ENCODE assay signal across 19 mouse cellular contexts in genomic region chr9:116365701-116366100, GRCm38 (mm10).
DNase-seq lines count a peak whose midpoint lies in the region; ATAC-seq and TF ChIP-seq lines count a peak whose summit lies in the region.
"Had no signal": no experiment of that assay in that cellular context is flagged by ENCODE, and none has a peak within 500 bp of the region (broad histone marks: within the 10 kb centered on the region; RNA-seq: fewer than 3 reads in every experiment).

No protein-coding gene starts in this region.

- no peak overlapping the region for H3K4me3 ChIP-seq in liver, postnatal 0 days (ENCODE audit: low read depth, low read length)
- H3K4me3 ChIP-seq in bone marrow macrophage, adult 2 months (ENCODE audit: insufficient read depth, low read length): no peak overlapping the region
- H3K4me3 ChIP-seq in macrophage (ENCODE audit: inconsistent target): no peak overlapping the region
- no peak overlapping the region for H3K4me3 ChIP-seq in kidney, adult 2 months (ENCODE audit: insufficient read depth, low read depth, low read length)
- H3K4me3 ChIP-seq: embryonic facial prominence, embryonic 10.5 days; forebrain, embryonic 10.5 days; hindbrain, embryonic 15.5 days; intestine, embryonic 15.5 days; limb, embryonic 12.5 days; lung, embryonic 15.5 days; midbrain, embryonic 10.5 days had no signal

- H3K4me2 ChIP-seq in liver, postnatal 0 days (ENCODE audit: low read depth, low read length): 0 out of 2 replicates have a peak overlapping the region, but pooled peaks have one; percentile 38
- H3K4me2 ChIP-seq: hindbrain, embryonic 15.5 days; intestine, embryonic 15.5 days; limb, embryonic 12.5 days; lung, embryonic 15.5 days had no signal

- peaks cover 6% of the 10 kb centered on the region for H3K4me1 ChIP-seq in liver, postnatal 0 days (ENCODE audit: insufficient read depth)
- H3K4me1 ChIP-seq in bone marrow macrophage, adult 2 months (ENCODE audit: control insufficient read depth, insufficient read depth, low read length): peaks cover 31% of the 10 kb centered on the region
- no peaks in the 10 kb centered on the region for H3K4me1 ChIP-seq in kidney, adult 2 months (ENCODE audit: control insufficient read depth, insufficient read depth, low read length)
- H3K4me1 ChIP-seq: embryonic facial prominence, embryonic 10.5 days; forebrain, embryonic 10.5 days; hindbrain, embryonic 15.5 days; midbrain, embryonic 10.5 days had no signal

- peak overlapping the region; percentile 71 for H3K27ac ChIP-seq in liver, postnatal 0 days (ENCODE audit: low read depth)
- H3K27ac ChIP-seq in bone marrow macrophage, adult 2 months (ENCODE audit: insufficient read depth, low read depth, low read length): peak overlapping the region; percentile 59
- H3K27ac ChIP-seq in macrophage: peak overlapping the region; percentile 67
- H3K27ac ChIP-seq in kidney, adult 2 months (ENCODE audit: insufficient read depth, low read depth, low read length): no peak overlapping the region
- H3K27ac ChIP-seq: embryonic facial prominence, embryonic 10.5 days; forebrain, embryonic 10.5 days; hindbrain, embryonic 15.5 days; intestine, embryonic 15.5 days; limb, embryonic 12.5 days; liver, embryonic 14.5 days; lung, embryonic 15.5 days; midbrain, embryonic 10.5 days had no signal

- H3K27me3 ChIP-seq in liver, postnatal 0 days (ENCODE audit: insufficient read depth, low read length): no peaks in the 10 kb centered on the region
- H3K27me3 ChIP-seq in kidney, adult 2 months (replicated peaks; ENCODE audit: control insufficient read depth, insufficient read depth, low read length): no peaks in the 10 kb centered on the region
- H3K27me3 ChIP-seq: hindbrain, embryonic 15.5 days; intestine, embryonic 15.5 days; limb, embryonic 12.5 days; lung, embryonic 15.5 days had no signal

- 64% methylated on average over 3 of the region's 3 CpGs for WGBS in liver, postnatal 0 days (ENCODE audit: insufficient replicate concordance)
- 77% methylated on average over 3 of the region's 3 CpGs for WGBS in macrophage (ENCODE audit: missing documents)
- 84% methylated on average over 3 of the region's 3 CpGs for WGBS in kidney, adult 2 months

- no peaks in the 10 kb centered on the region for H3K79me2 ChIP-seq in macrophage (ENCODE audit: inconsistent target)

- no peaks in the 10 kb centered on the region for H3K9me3 ChIP-seq in liver, postnatal 0 days (ENCODE audit: low read length)
- H3K9me3 ChIP-seq: embryonic facial prominence, embryonic 10.5 days; hindbrain, embryonic 15.5 days; intestine, embryonic 15.5 days; lung, embryonic 15.5 days; midbrain, embryonic 10.5 days had no signal

- no peak for DNase-seq in liver, postnatal 0 days
- DNase-seq in liver: no peak
- DNase-seq in kidney, adult 2 months: no peak
- DNase-seq: cerebellum, adult 9-10 months; forebrain, postnatal 0 days; gastrocnemius, postnatal 36 days; heart, postnatal 4 days had no signal

- no peak for TF ChIP-seq CTCF in liver, postnatal 0 days (IDR thresholded peaks at IDR 0.05; ENCODE audit: low read depth)
- TF ChIP-seq CTCF in bone marrow macrophage, adult 2 months (IDR thresholded peaks at IDR 0.05; ENCODE audit: low read depth, low read length): no peak
- no peak for TF ChIP-seq CTCF in kidney, adult 2 months (conservative IDR thresholded peaks at IDR 0.05; ENCODE audit: insufficient read depth, insufficient read length, low read depth, low read length)

- no peak for TF ChIP-seq POLR2A in bone marrow macrophage, adult 2 months (IDR thresholded peaks at IDR 0.05; ENCODE audit: borderline replicate concordance, low read depth, low read length)
- TF ChIP-seq POLR2A in kidney, adult 2 months (IDR thresholded peaks at IDR 0.05; ENCODE audit: low read depth, low read length): no peak

- H3K9ac ChIP-seq in liver, postnatal 0 days (replicated peaks): no peak overlapping the region
- H3K9ac ChIP-seq: forebrain, postnatal 0 days; hindbrain, embryonic 15.5 days; intestine, embryonic 15.5 days; limb, embryonic 12.5 days; liver, embryonic 14.5 days; lung, embryonic 15.5 days had no signal

- H3K36me3 ChIP-seq in liver, postnatal 0 days (replicated peaks; ENCODE audit: insufficient read depth, low read length): no peaks in the 10 kb centered on the region
- H3K36me3 ChIP-seq in macrophage (ENCODE audit: inconsistent target): no peaks in the 10 kb centered on the region
- H3K36me3 ChIP-seq in kidney, adult 2 months (ENCODE audit: control insufficient read depth, insufficient read depth, low read length): no peaks in the 10 kb centered on the region
- H3K36me3 ChIP-seq: embryonic facial prominence, embryonic 10.5 days; forebrain, embryonic 10.5 days; hindbrain, embryonic 15.5 days; intestine, embryonic 15.5 days; limb, embryonic 12.5 days; lung, embryonic 15.5 days; midbrain, embryonic 10.5 days had no signal

- ATAC-seq in liver, postnatal 0 days: no peak
- peak; percentile 50 for ATAC-seq in CD4-positive, CD25-positive, alpha-beta regulatory T cell, adult 4 months
- ATAC-seq in erythroid progenitor cell, adult 5-6 weeks (replicated peaks; ENCODE audit: low FRiP score, poor library complexity, severe bottlenecking): no peak
- ATAC-seq: forebrain, postnatal 0 days; intestine, embryonic 15.5 days had no signal

- no peak for TF ChIP-seq EP300 in liver, postnatal 0 days (IDR thresholded peaks at IDR 0.05; ENCODE audit: low read depth)
